Mouse (Mus musculus) hindbrain, postnatal 0 days (tissue): Measurements from ENCODE around the gene Pip5k1b. TPM values are rescaled to one million over a fixed set of nuclear protein-coding genes. Genes with fewer than 3 reads are reported as not detected.
"Not testable (repeated sequence)": the region's sequence is repeated elsewhere in the genome, so short reads cannot be mapped to it uniquely, and the experiment has no call there.

Source experiments
- ATAC-seq: fragments of 200-750 bp; cut with Nextera tagmentation; 2 replicates; pipeline ENCODE4 v1.8.0; 2017; ENCODE audit warnings: mild to moderate bottlenecking, moderate TSS enrichment, moderate library complexity
- DNase-seq: peaks from one replicate; pipeline ENCODE4 v3.0.0-alpha.2; 2015; ENCODE audit warnings: low spot score
- H3K27ac ChIP-seq: fragments of 300-500 bp; sonication (generic); 2 replicates; pipeline ENCODE4 v1.5.1; 2014; ENCODE audit warnings: mild to moderate bottlenecking
- H3K27me3 ChIP-seq: fragments of 300-500 bp; sonication (generic); 2 replicates; pipeline ENCODE4 v1.6.1; 2014; ENCODE audit warnings: low read length, mixed read lengths; ENCODE audit not compliant: insufficient read depth
- H3K36me3 ChIP-seq: fragments of 300-500 bp; sonication (generic); 2 replicates; pipeline ENCODE4 v1.6.1; 2014; ENCODE audit warnings: low read length, mixed read lengths; ENCODE audit not compliant: insufficient read depth
- H3K4me1 ChIP-seq: fragments of 300-500 bp; sonication (generic); 2 replicates; pipeline ENCODE4 v1.6.1; 2014; ENCODE audit warnings: antibody characterized with exemption, low read length, mixed read lengths; ENCODE audit not compliant: insufficient read depth
- H3K4me2 ChIP-seq: fragments of 300-500 bp; sonication (generic); 2 replicates; pipeline ENCODE4 v1.6.1; 2014; ENCODE audit warnings: low read depth, mild to moderate bottlenecking, low read length, moderate library complexity, mixed read lengths
- H3K4me3 ChIP-seq: fragments of 300-500 bp; sonication (generic); 2 replicates; pipeline ENCODE4 v1.5.1; 2014; ENCODE audit warnings: low read length
- H3K9ac ChIP-seq: fragments of 300-500 bp; sonication (generic); replicated peaks from 2 replicates; pipeline ENCODE4 v1.6.1; 2014; ENCODE audit warnings: mild to moderate bottlenecking, low read length, moderate library complexity, mixed read lengths
- H3K9me3 ChIP-seq: fragments of 300-500 bp; sonication (generic); 2 replicates; pipeline ENCODE4 v1.6.1; 2016; ENCODE audit warnings: low read length, mixed read lengths
- CTCF ChIP-seq: IDR thresholded peaks from 2 replicates; pipeline ENCODE4 v1.5.1; 2016; ENCODE audit warnings: antibody characterized with exemption, control low read depth, low read depth
- WGBS: fragments of 180-500 bp; shearing (Covaris S2); extraction: QIAGEN DNeasy Blood & Tissue Kit; methylation state at CpG from one replicate; pipeline ENCODE4 v1.1.7; 2014; 5-methylcytosine and 5-hydroxymethylcytosine counted together
- polyA plus RNA-seq: library from polyadenylated mRNA; unstranded; fragments of >200 nt; fragmentation: Nextera tagmentation; extraction: Ambion mirVana; gene quantifications from 2 replicates; pipeline ENCODE4 v1.2.1, GENCODE M21; 2015
- total RNA-seq: library from RNA; depleted of rRNA; stranded (reverse); fragments of >200 nt; gene quantifications from 2 replicates; pipeline ENCODE4 v1.2.3, GENCODE M21; 2014

Pip5k1b gene
- total and polyA plus RNA-seq, 2 experiments from 2014 or later, result 2.0 to 2.2 TPM

GRCm38 (mm10) chr19:24553291-24554075, 2.2 kb downstream of the Pip5k1b start:
- Histone ChIP-seq H3K4me3 (no peak overlapping the region), H3K4me1 (no peaks in the 10 kb centered on the region), H3K4me2 (no peak overlapping the region), H3K36me3 (no peaks in the 10 kb centered on the region), H3K9me3 (no peaks in the 10 kb centered on the region), H3K27ac (no peak overlapping the region), H3K9ac (no peak overlapping the region), H3K27me3 (no peaks in the 10 kb centered on the region)
- no peak for TF ChIP-seq CTCF
- DNase-seq, result no peak
- WGBS, result 52% methylated on average over 12 of the region's 12 CpGs
- no peak for ATAC-seq

GRCm38 (mm10) chr19:24552641-24553040, 3.0 kb downstream of the Pip5k1b start:
- not testable (repeated sequence) for H3K27ac ChIP-seq, H3K4me3 ChIP-seq, H3K9ac ChIP-seq, H3K4me1 ChIP-seq, H3K27me3 ChIP-seq, DNase-seq, H3K36me3 ChIP-seq, H3K9me3 ChIP-seq, H3K4me2 ChIP-seq, ATAC-seq
- 85% methylated on average over 6 of the region's 6 CpGs for WGBS

- no peaks in the 10 kb centered on the region; the same call in 1 of the 2 replicates for H3K9me3 ChIP-seq
- no peak for DNase-seq
- no peaks in the 10 kb centered on the region for H3K36me3 ChIP-seq
- no peak overlapping the region for H3K27ac ChIP-seq
- H3K4me2 ChIP-seq, result no peak overlapping the region
- no peak for TF ChIP-seq CTCF
- H3K4me3 ChIP-seq, result no peak overlapping the region
- WGBS, result 54% methylated on average over 3 of the region's 3 CpGs
- H3K27me3 ChIP-seq, result no peaks in the 10 kb centered on the region
- no peaks in the 10 kb centered on the region for H3K4me1 ChIP-seq
- no peak for ATAC-seq
- H3K9ac ChIP-seq, result no peak overlapping the region
Observed at GRCm38 (mm10) chr19:24551196-24551954, 4.3 kb downstream of the Pip5k1b start.

DNA sequence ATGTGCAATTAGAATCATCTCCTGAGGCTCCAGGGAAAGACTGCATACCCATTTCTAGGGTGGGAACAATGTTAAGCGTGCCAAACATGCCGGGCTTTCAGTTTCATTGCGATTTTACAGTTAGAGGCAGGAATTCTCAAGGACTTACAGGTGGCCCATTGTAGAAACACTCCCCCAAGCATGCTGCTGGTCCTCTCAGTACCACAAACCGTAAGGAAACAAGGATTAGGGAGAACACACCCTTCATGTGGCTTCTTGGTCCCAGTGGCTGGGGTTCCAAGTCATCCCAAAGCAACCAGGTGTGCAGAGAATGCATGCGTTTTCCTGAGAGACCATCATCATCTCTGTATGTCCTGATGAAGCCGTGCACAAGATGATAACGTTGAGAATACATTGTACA, 4.9 kb downstream of the Pip5k1b start:
- Histone ChIP-seq H3K4me3 (no peak overlapping the region), H3K27me3 (no peaks in the 10 kb centered on the region), H3K9ac (no peak overlapping the region), H3K27ac (no peak overlapping the region), H3K36me3 (no peaks in the 10 kb centered on the region), H3K4me2 (no peak overlapping the region), H3K9me3 (no peaks in the 10 kb centered on the region; the same call in 1 of the 2 replicates), H3K4me1 (no peaks in the 10 kb centered on the region)
- TF ChIP-seq CTCF, result no peak
- ATAC-seq (no peak), DNase-seq (no peak)
- WGBS, result 76% methylated on average over 7 of the region's 7 CpGs

DNA sequence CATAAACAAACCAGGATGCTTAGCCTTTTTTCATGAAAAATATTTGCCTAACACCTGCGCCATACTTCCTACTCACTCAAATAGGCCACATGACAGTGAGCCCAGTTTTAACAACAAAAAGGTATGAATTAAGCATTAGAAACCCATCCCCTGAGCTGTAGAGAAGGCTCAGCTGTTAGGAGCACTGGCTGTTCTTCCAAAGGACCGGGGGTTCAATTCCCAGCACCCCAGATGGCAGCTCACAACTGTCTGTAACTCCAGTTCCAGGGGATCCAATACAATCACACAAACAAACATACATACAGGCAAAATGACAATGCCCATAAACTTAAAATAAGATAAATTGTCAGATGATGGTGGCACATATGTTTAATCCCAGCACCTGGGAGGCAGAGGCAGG, 5.7 kb downstream of the Pip5k1b start:
- 89% methylated on average over 2 of the region's 2 CpGs for WGBS
- DNase-seq, result no peak
- H3K9ac ChIP-seq, result no peak overlapping the region
- H3K4me1 ChIP-seq, result no peaks in the 10 kb centered on the region
- TF ChIP-seq CTCF, result no peak
- H3K4me3 ChIP-seq, result no peak overlapping the region
- H3K4me2 ChIP-seq, result no peak overlapping the region
- ATAC-seq, result no peak
- H3K27ac ChIP-seq, result no peak overlapping the region
- H3K9me3 ChIP-seq, result no peaks in the 10 kb centered on the region; the same call in 1 of the 2 replicates
- no peaks in the 10 kb centered on the region for H3K36me3 ChIP-seq
- no peaks in the 10 kb centered on the region for H3K27me3 ChIP-seq

DNA sequence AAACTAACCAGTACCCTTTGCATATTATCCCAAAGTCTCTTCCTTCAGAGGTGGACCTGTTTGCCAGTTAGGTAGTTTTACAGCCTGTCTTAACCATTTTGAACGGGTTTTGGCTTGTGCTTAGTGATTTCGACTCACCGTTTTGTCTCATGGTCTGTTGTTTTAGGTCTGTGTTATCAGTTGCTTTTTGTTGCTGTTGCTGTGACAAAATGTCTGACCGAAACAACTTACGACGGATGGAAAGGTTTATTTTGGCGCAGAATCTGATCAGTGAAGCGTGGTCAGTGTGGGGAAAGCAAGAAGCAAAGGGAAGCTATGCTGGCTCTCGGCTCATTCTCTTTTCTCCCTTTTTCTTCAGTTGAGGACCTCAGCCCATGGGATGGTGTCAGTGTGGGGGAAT, 7.3 kb downstream of the Pip5k1b start:
- TF ChIP-seq CTCF, result no peak
- Histone ChIP-seq H3K36me3 (no peaks in the 10 kb centered on the region), H3K4me2 (no peak overlapping the region), H3K27me3 (no peaks in the 10 kb centered on the region), H3K9me3 (no peaks in the 10 kb centered on the region; the same call in 1 of the 2 replicates), H3K4me1 (no peaks in the 10 kb centered on the region), H3K4me3 (no peak overlapping the region), H3K27ac (no peak overlapping the region), H3K9ac (no peak overlapping the region)
- ATAC-seq, result no peak
- 94% methylated on average over 9 of the region's 9 CpGs for WGBS
- no peak for DNase-seq

DNA sequence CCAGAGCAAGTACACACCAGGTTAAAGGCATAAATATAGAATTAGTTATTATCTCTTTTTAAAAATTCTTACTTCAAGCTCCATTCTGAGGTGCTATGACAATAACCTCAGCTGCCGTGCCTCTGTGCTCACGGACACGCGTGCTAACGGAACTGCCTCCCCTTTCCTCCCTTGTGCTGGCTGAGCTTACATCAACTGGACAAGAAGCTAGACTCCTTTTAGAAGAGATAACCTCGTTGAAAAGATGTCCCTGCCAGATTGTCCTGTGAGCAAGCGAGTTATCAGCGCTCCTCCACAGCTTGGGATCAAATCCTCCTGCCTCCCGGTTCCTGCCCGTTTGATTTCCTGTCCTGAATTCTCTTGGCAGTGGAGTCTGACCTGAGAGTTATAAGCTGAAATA, 9.5 kb downstream of the Pip5k1b start:
- no peaks in the 10 kb centered on the region for H3K27me3 ChIP-seq
- no peak overlapping the region for H3K4me2 ChIP-seq
- TF ChIP-seq CTCF, result no peak
- H3K27ac ChIP-seq, result no peak overlapping the region
- DNase-seq (no peak), ATAC-seq (no peak)
- H3K4me1 ChIP-seq, result no peaks in the 10 kb centered on the region
- H3K36me3 ChIP-seq, result no peaks in the 10 kb centered on the region
- no peaks in the 10 kb centered on the region; the same call in 1 of the 2 replicates for H3K9me3 ChIP-seq
- no peak overlapping the region for H3K4me3 ChIP-seq
- 89% methylated on average over 10 of the region's 10 CpGs for WGBS
- H3K9ac ChIP-seq, result no peak overlapping the region
